Comparison of ENCODE assay signal across 20 mouse cellular contexts in genomic region chr5:30925217-30925616, GRCm38 (mm10). TPM values are rescaled to one million over a fixed set of nuclear protein-coding genes. Genes with fewer than 3 reads are reported as not detected.
DNase-seq lines count a peak whose midpoint lies in the region; ATAC-seq and TF ChIP-seq lines count a peak whose summit lies in the region.
"Had no signal": no experiment of that assay in that cellular context is flagged by ENCODE, and none has a peak within 500 bp of the region (broad histone marks: within the 10 kb centered on the region; RNA-seq: fewer than 3 reads in every experiment).

No protein-coding gene starts in this region.

- no peak overlapping the region for H3K4me2 ChIP-seq in liver, postnatal 0 days (ENCODE audit: low read depth, low read length)
- H3K4me2 ChIP-seq: hindbrain, embryonic 13.5 days; midbrain, embryonic 11.5 days had no signal

- no peaks in the 10 kb centered on the region for H3K27me3 ChIP-seq in liver, adult 2 months (ENCODE audit: control insufficient read depth, insufficient read depth, low read length)
- no peaks in the 10 kb centered on the region for H3K27me3 ChIP-seq in liver, postnatal 0 days (ENCODE audit: insufficient read depth, low read length)

- no peak for ATAC-seq in liver, postnatal 0 days
- ATAC-seq: forebrain, postnatal 0 days had no signal

- peaks cover 37% of the 10 kb centered on the region for H3K4me1 ChIP-seq in liver, adult 2 months (ENCODE audit: control insufficient read depth, insufficient read depth, low read length)
- H3K4me1 ChIP-seq in liver, postnatal 0 days (ENCODE audit: insufficient read depth) = peaks cover 29% of the 10 kb centered on the region
- H3K4me1 ChIP-seq in lung, adult 2 months (ENCODE audit: control insufficient read depth, insufficient read depth, low read length) = peaks cover 3% of the 10 kb centered on the region

- no peaks in the 10 kb centered on the region for H3K9me3 ChIP-seq in liver, postnatal 0 days (ENCODE audit: low read length)
- H3K9me3 ChIP-seq: hindbrain, embryonic 13.5 days; limb, embryonic 10.5 days had no signal

- no peak for TF ChIP-seq POLR2A in liver, adult 2 months (IDR thresholded peaks at IDR 0.05; ENCODE audit: extremely low read depth, insufficient read depth, low read length)
- no peak for TF ChIP-seq POLR2A in lung, adult 2 months (IDR thresholded peaks at IDR 0.05; ENCODE audit: borderline replicate concordance, extremely low read depth, low read depth, low read length)

- H3K79me2 ChIP-seq in liver, adult 2 months (ENCODE audit: control insufficient read depth, insufficient read depth, low read length) = peaks cover 4% of the 10 kb centered on the region; the same call in 1 of the 2 replicates

- H3K27ac ChIP-seq in liver, adult 2 months (replicated peaks; ENCODE audit: insufficient read depth, low read depth, low read length) = peak overlapping the region; percentile 83
- no peak overlapping the region for H3K27ac ChIP-seq in liver, postnatal 0 days (ENCODE audit: low read depth)
- H3K27ac ChIP-seq: heart, adult 2 months; hindbrain, embryonic 13.5 days; limb, embryonic 10.5 days had no signal

- no peak for TF ChIP-seq EP300 in liver, postnatal 0 days (IDR thresholded peaks at IDR 0.05; ENCODE audit: low read depth)

- H3K4me3 ChIP-seq in liver, adult 2 months (ENCODE audit: insufficient read depth, low read depth, low read length) = no peak overlapping the region
- H3K4me3 ChIP-seq in liver, postnatal 0 days (ENCODE audit: low read depth, low read length) = no peak overlapping the region
- H3K4me3 ChIP-seq in lung, adult 2 months (replicated peaks; ENCODE audit: extremely low read depth, low read depth, low read length) = no peak overlapping the region
- H3K4me3 ChIP-seq: heart, adult 2 months; hindbrain, embryonic 13.5 days; limb, embryonic 10.5 days had no signal

- 28% methylated on average over 5 of the region's 5 CpGs for WGBS in liver, adult 2 months
- 94% methylated on average over 5 of the region's 5 CpGs for WGBS in liver, postnatal 0 days (ENCODE audit: insufficient replicate concordance)
- 72% methylated on average over 5 of the region's 5 CpGs for WGBS in lung, adult 2 months

- DNase-seq in cerebellum, adult 9-11 months = peak; percentile 28
- DNase-seq in cerebellum, postnatal 10 days = no peak
- DNase-seq in liver, adult 2 months (ENCODE audit: extremely low read depth, low read depth, low spot score) = peak; percentile 100
- DNase-seq in liver, postnatal 0 days = no peak
- DNase-seq in lung, adult 2 months = peak; percentile 25
- no peak for DNase-seq in spleen, postnatal 14 days (ENCODE audit: low spot score in 2 of 2)
- no peak for DNase-seq in frontal cortex, postnatal 14 days (ENCODE audit: low spot score in 2 of 2)
- DNase-seq in ovary, adult 18-20 months (ENCODE audit: low spot score) = no peak
- DNase-seq: adrenal gland, postnatal 10 days; cerebellum, adult 18-20 months; forebrain, postnatal 0 days; gastrocnemius, postnatal 25 days; heart, adult 2 months; liver; right cerebral cortex, adult 18-20 months; right cerebral cortex, postnatal 4 days had no signal

- H3K36me3 ChIP-seq in liver, adult 2 months (ENCODE audit: control insufficient read depth, insufficient read depth, low read length) = peaks cover 23% of the 10 kb centered on the region; the same call in 1 of the 2 replicates
- peaks cover 4% of the 10 kb centered on the region for H3K36me3 ChIP-seq in liver, postnatal 0 days (replicated peaks; ENCODE audit: insufficient read depth, low read length)
- H3K36me3 ChIP-seq: hindbrain, embryonic 13.5 days had no signal

- H3K9ac ChIP-seq in liver, adult 2 months (ENCODE audit: low read depth, low read length) = peak overlapping the region; percentile 45; the same call in 1 of the 2 replicates
- no peak overlapping the region for H3K9ac ChIP-seq in liver, postnatal 0 days (replicated peaks)
- H3K9ac ChIP-seq: forebrain, postnatal 0 days had no signal

- TF ChIP-seq CTCF in liver, adult 2 months (IDR thresholded peaks at IDR 0.05; ENCODE audit: low read depth, low read length) = no peak
- TF ChIP-seq CTCF in liver, postnatal 0 days (IDR thresholded peaks at IDR 0.05; ENCODE audit: low read depth) = no peak
- TF ChIP-seq CTCF in lung, adult 2 months (IDR thresholded peaks at IDR 0.05; ENCODE audit: insufficient read depth, low read length) = no peak

RNA-seq across cellular contexts. Expression of gene Khk, which starts 4.0 kb away (rescaled TPM):
- 288 and 405 TPM in 2 replicates for total RNA-seq in liver, adult 2 months (2014; rRNA removed)
- polyA plus RNA-seq in liver, adult 2 months (2012; rRNA removed) = 650 and 735 TPM in 2 replicates
- polyA plus RNA-seq in liver, postnatal 0 days (2015; fragmentation: Nextera tagmentation; extraction: Ambion mirVana) = 56.9 and 57.7 TPM in 2 replicates
- 39.0 and 46.6 TPM in 2 replicates for polyA plus RNA-seq in lung, adult 2 months (2012; rRNA removed)

RNA-seq across cellular contexts. Expression of gene Emilin1, which starts 12.0 kb away (rescaled TPM):
- total RNA-seq in liver, adult 2 months (2014; rRNA removed) = 17.6 and 17.8 TPM in 2 replicates
- polyA plus RNA-seq in liver, adult 2 months (2012; rRNA removed) = 27.8 and 31.5 TPM in 2 replicates
- polyA plus RNA-seq in liver, postnatal 0 days (2015; fragmentation: Nextera tagmentation; extraction: Ambion mirVana) = 25.3 and 30.9 TPM in 2 replicates
- 89.9 and 107 TPM in 2 replicates for polyA plus RNA-seq in lung, adult 2 months (2012; rRNA removed)

RNA-seq across cellular contexts. Expression of gene Ost4, which starts 17.6 kb away (rescaled TPM):
- total RNA-seq in liver, adult 2 months (2014; rRNA removed) = 76.2 and 88.6 TPM in 2 replicates
- 167 and 196 TPM in 2 replicates for polyA plus RNA-seq in liver, adult 2 months (2012; rRNA removed)
- 263 and 277 TPM in 2 replicates for polyA plus RNA-seq in liver, postnatal 0 days (2015; fragmentation: Nextera tagmentation; extraction: Ambion mirVana)
- 218 and 230 TPM in 2 replicates for polyA plus RNA-seq in lung, adult 2 months (2012; rRNA removed)

RNA-seq across cellular contexts. Expression of gene Cgref1, which starts 20.2 kb away (rescaled TPM):
- total RNA-seq in liver, adult 2 months (2014; rRNA removed) = 0.60 and 0.74 TPM in 2 replicates
- polyA plus RNA-seq in liver, adult 2 months (2012; rRNA removed) = 0.28 and 0.34 TPM in 2 replicates
- polyA plus RNA-seq in liver, postnatal 0 days (2015; fragmentation: Nextera tagmentation; extraction: Ambion mirVana) = 18.7 and 22.8 TPM in 2 replicates
- polyA plus RNA-seq in lung, adult 2 months (2012; rRNA removed) = 2.7 and 5.7 TPM in 2 replicates
- total RNA-seq: common myeloid progenitor, adult 5-6 weeks had no signal

RNA-seq across cellular contexts. Expression of gene Preb, which starts 34.9 kb away (rescaled TPM):
- total RNA-seq in liver, adult 2 months (2014; rRNA removed) = 62.0 and 91.0 TPM in 2 replicates
- polyA plus RNA-seq in liver, adult 2 months (2012; rRNA removed) = 279 and 433 TPM in 2 replicates
- 79.2 and 80.6 TPM in 2 replicates for polyA plus RNA-seq in liver, postnatal 0 days (2015; fragmentation: Nextera tagmentation; extraction: Ambion mirVana)
- 196 and 253 TPM in 2 replicates for polyA plus RNA-seq in lung, adult 2 months (2012; rRNA removed)

Comparison
In these comparisons a context has a peak if more than half of its experiments do, and no peak if none do; other contexts are left out.
1. DNase-seq: peak in cerebellum, adult 9-11 months (single experiment), liver, adult 2 months (single experiment) and lung, adult 2 months (single experiment); none in cerebellum, postnatal 10 days (0 of 2), liver, postnatal 0 days (single experiment), spleen, postnatal 14 days (0 of 2), frontal cortex, postnatal 14 days (0 of 2) and ovary, adult 18-20 months (single experiment).
2. RNA of gene Khk, which starts 4.0 kb away (polyA plus RNA-seq): 650 to 735 TPM in liver, adult 2 months; 56.9 to 57.7 TPM in liver, postnatal 0 days and 39.0 to 46.6 TPM in lung, adult 2 months; every median in the first group is over 10 times any median in the second.